Mouse (Mus musculus) ES-Bruce4 (cell line): ENCODE measurements around the gene Gm13275. TPM values are rescaled to one million over a fixed set of nuclear protein-coding genes. Genes with fewer than 3 reads are reported as not detected.
"Not testable (repeated sequence)": the region's sequence is repeated elsewhere in the genome, so short reads cannot be mapped to it uniquely, and the experiment has no call there.

ENCODE experiments used
- H3K27ac ChIP-seq: 2 replicates; pipeline ENCODE4 v1.5.1; 2012; ENCODE audit warnings: low read length, inconsistent platforms; ENCODE audit not compliant: insufficient read depth
- H3K27me3 ChIP-seq: 2 replicates; pipeline ENCODE4 v1.6.1; 2012; ENCODE audit warnings: mild to moderate bottlenecking, low read length, inconsistent platforms; ENCODE audit not compliant: control insufficient read depth, poor library complexity, insufficient read depth, severe bottlenecking
- H3K36me3 ChIP-seq: 2 replicates; pipeline ENCODE4 v1.6.1; 2012; ENCODE audit warnings: inconsistent platforms, mild to moderate bottlenecking, low read length, moderate library complexity; ENCODE audit not compliant: control insufficient read depth, poor library complexity, insufficient read depth, severe bottlenecking
- H3K4me1 ChIP-seq: one replicate; pipeline ENCODE4 v1.8.1; 2011; ENCODE audit warnings: low read length; ENCODE audit not compliant: control insufficient read depth, insufficient read depth
- H3K4me3 ChIP-seq: 2 replicates; pipeline ENCODE4 v1.5.1; 2011; ENCODE audit warnings: low read depth, mild to moderate bottlenecking, low read length
- H3K9ac ChIP-seq: 2 replicates; pipeline ENCODE4 v1.6.1; 2012; ENCODE audit warnings: low read depth, mild to moderate bottlenecking, inconsistent platforms; ENCODE audit not compliant: poor library complexity, severe bottlenecking
- H3K9me3 ChIP-seq: replicated peaks from 2 replicates; pipeline ENCODE4 v1.6.1; 2012; ENCODE audit warnings: mild to moderate bottlenecking, low read length, inconsistent platforms; ENCODE audit not compliant: control insufficient read depth, poor library complexity, insufficient read depth, severe bottlenecking
- CTCF ChIP-seq: IDR thresholded peaks from one replicate; pipeline ENCODE4 v1.8.1; 2011; ENCODE audit warnings: low read depth, low read length
- polyA plus RNA-seq: library from polyadenylated mRNA; stranded (reverse); fragments of >200 nt; gene quantifications from 2 replicates; pipeline ENCODE4 v1.2.4, GENCODE M21; 2011; ENCODE audit warnings: low read depth; ENCODE audit not compliant: missing spikeins, insufficient read depth, insufficient read length

Gene Gm13275
- polyA plus RNA-seq, 1 experiment: not detected

GRCm38 (mm10) chr4:88785409-88785808, 8.9 kb upstream of the Gm13275 start, which contains the start of gene Gm13276:
Gm13276 (plus strand) TSS chr4:88785709.
- not testable (repeated sequence) for H3K27me3 ChIP-seq, H3K9me3 ChIP-seq, H3K36me3 ChIP-seq, H3K4me3 ChIP-seq, H3K4me1 ChIP-seq, H3K9ac ChIP-seq, H3K27ac ChIP-seq

GRCm38 (mm10) chr4:88788402-88788801, 5.9 kb upstream of the Gm13275 start, which contains the start of gene Gm13277:
Gm13277 (plus strand) TSS chr4:88788632.
- peak; percentile 28 for TF ChIP-seq CTCF
- not testable (repeated sequence) for H3K9ac ChIP-seq, H3K4me3 ChIP-seq, H3K27me3 ChIP-seq, H3K27ac ChIP-seq, H3K9me3 ChIP-seq, H3K36me3 ChIP-seq, H3K4me1 ChIP-seq

GRCm38 (mm10) chr4:88791250-88791649, 3.0 kb upstream of the Gm13275 start, which contains the start of gene Gm13278:
Gm13278 (plus strand) TSS chr4:88791550.
- H3K27ac ChIP-seq, H3K4me3 ChIP-seq, H3K9me3 ChIP-seq, H3K27me3 ChIP-seq, H3K4me1 ChIP-seq, H3K36me3 ChIP-seq, H3K9ac ChIP-seq: not testable (repeated sequence)

GRCm38 (mm10) chr4:88797097-88797496, 2.8 kb downstream of the Gm13275 start, which contains the start of gene Gm13279:
Gm13279 (plus strand) TSS chr4:88797397.
- not testable (repeated sequence) for H3K4me1 ChIP-seq, H3K27ac ChIP-seq, H3K4me3 ChIP-seq, H3K9ac ChIP-seq, H3K9me3 ChIP-seq, H3K27me3 ChIP-seq, H3K36me3 ChIP-seq

- not testable (repeated sequence) for H3K9ac ChIP-seq, H3K4me1 ChIP-seq, H3K9me3 ChIP-seq, H3K4me3 ChIP-seq, H3K27me3 ChIP-seq, H3K27ac ChIP-seq, H3K36me3 ChIP-seq
Observed at GRCm38 (mm10) chr4:88799365-88799764, 5.1 kb downstream of the Gm13275 start, which contains the start of gene Gm13285. Gm13285 (plus strand) TSS chr4:88799665.

GRCm38 (mm10) chr4:88802954-88803353, 8.7 kb downstream of the Gm13275 start, which contains the start of gene Gm13287:
Gm13287 (plus strand) TSS chr4:88803254.
- H3K36me3 ChIP-seq, H3K27me3 ChIP-seq, H3K9ac ChIP-seq, H3K4me3 ChIP-seq, H3K27ac ChIP-seq, H3K4me1 ChIP-seq, H3K9me3 ChIP-seq: not testable (repeated sequence)

- not testable (repeated sequence) for H3K4me3 ChIP-seq, H3K36me3 ChIP-seq, H3K9me3 ChIP-seq, H3K27ac ChIP-seq, H3K9ac ChIP-seq, H3K4me1 ChIP-seq, H3K27me3 ChIP-seq
Observed at GRCm38 (mm10) chr4:88805231-88805630, 10.9 kb downstream of the Gm13275 start, which contains the start of gene Gm13288. Gm13288 (plus strand) TSS chr4:88805531.

GRCm38 (mm10) chr4:88805761-88806160, 11.5 kb downstream of the Gm13275 start:
- H3K27ac ChIP-seq, H3K36me3 ChIP-seq, H3K9ac ChIP-seq, H3K4me3 ChIP-seq, H3K27me3 ChIP-seq, H3K9me3 ChIP-seq, H3K4me1 ChIP-seq: not testable (repeated sequence)
